8 mouse cellular contexts compared by ENCODE assay signal in genomic region chr7:80629369-80629768, GRCm38 (mm10). TPM values are rescaled to one million over a fixed set of nuclear protein-coding genes. Genes with fewer than 3 reads are reported as not detected.
DNase-seq lines count a peak whose midpoint lies in the region; ATAC-seq and TF ChIP-seq lines count a peak whose summit lies in the region.

No protein-coding gene starts in this region.

- no peaks in the 10 kb centered on the region for H3K36me3 ChIP-seq in thymus, adult 2 months (ENCODE audit: control insufficient read depth, insufficient read depth, low read length)
- no peaks in the 10 kb centered on the region for H3K36me3 ChIP-seq in liver, embryonic 15.5 days (replicated peaks)

- peaks cover 31% of the 10 kb centered on the region for H3K4me1 ChIP-seq in thymus, adult 2 months (replicated peaks; ENCODE audit: control insufficient read depth, insufficient read depth, low read length)
- peaks cover 35% of the 10 kb centered on the region for H3K4me1 ChIP-seq in liver, embryonic 15.5 days (replicated peaks)

- H3K27ac ChIP-seq in gastrocnemius, adult 2 months, result peak overlapping the region; percentile 85
- peak overlapping the region; percentile 51; the same call in 1 of the 2 replicates for H3K27ac ChIP-seq in thymus, adult 2 months (ENCODE audit: control insufficient read depth, insufficient read depth, low read length)
- peak overlapping the region; percentile 68 for H3K27ac ChIP-seq in liver, embryonic 15.5 days (replicated peaks)

- peak overlapping the region; percentile 50 for H3K4me3 ChIP-seq in gastrocnemius, adult 2 months
- H3K4me3 ChIP-seq in thymus, adult 2 months (ENCODE audit: control insufficient read depth, insufficient read depth, low read length), result no peak overlapping the region
- H3K4me3 ChIP-seq in liver, embryonic 15.5 days (replicated peaks), result 0 out of 2 replicates have a peak overlapping the region, but pooled peaks have one; percentile 3

- DNase-seq in gastrocnemius, adult 2 months, result peak; percentile 69
- DNase-seq in gastrocnemius, postnatal 10 days, result no peak
- no peak for DNase-seq in thymus, adult 2 months
- DNase-seq in thymus, postnatal 14 days, result no peak
- no peak for DNase-seq in adipocyte (ENCODE audit: low spot score)
- DNase-seq in left cerebral cortex, adult 18-20 months (ENCODE audit: low spot score in 2 of 2), result no peak
- DNase-seq in embryo, embryonic 11 days, result no peak

- peak overlapping the region; percentile 56 for H3K4me2 ChIP-seq in liver, embryonic 15.5 days

- no peak for TF ChIP-seq CTCF in gastrocnemius, adult 2 months (IDR thresholded peaks at IDR 0.05)
- no peak for TF ChIP-seq CTCF in thymus, adult 2 months (IDR thresholded peaks at IDR 0.05; ENCODE audit: borderline replicate concordance, control insufficient read depth, extremely low read depth, insufficient read depth, low read length, poor library complexity)

- no peaks in the 10 kb centered on the region for H3K27me3 ChIP-seq in thymus, adult 2 months (ENCODE audit: control insufficient read depth, insufficient read depth, low read length)
- no peaks in the 10 kb centered on the region for H3K27me3 ChIP-seq in liver, embryonic 15.5 days

- intact Hi-C loops in gastrocnemius, adult 2 months (cut with DNase I), result no loop called here

- no peak for TF ChIP-seq POLR2A in thymus, adult 2 months (IDR thresholded peaks at IDR 0.05; ENCODE audit: control insufficient read depth, extremely low read depth, insufficient read depth, low read length, poor library complexity)

- WGBS in thymus, adult 2 months, result 38% methylated on average over 12 of the region's 12 CpGs
- WGBS in liver, embryonic 15.5 days (ENCODE audit: insufficient replicate concordance), result 10% methylated on average over 12 of the region's 12 CpGs

- no peak overlapping the region for H3K9ac ChIP-seq in liver, embryonic 15.5 days

- no peak for ATAC-seq in liver, embryonic 15.5 days (ENCODE audit: insufficient read depth)

- H3K9me3 ChIP-seq in liver, embryonic 15.5 days (replicated peaks), result no peaks in the 10 kb centered on the region

RNA-seq across cellular contexts. Expression of gene Crtc3, which starts 59.3 kb away (rescaled TPM):
- 10 to 100 TPM; 12.0 to 13.1 TPM for total RNA-seq in gastrocnemius, adult 2 months (2021)
- 10 to 100 TPM; 16.7 to 25.1 TPM for total RNA-seq in gastrocnemius, postnatal 10 days (2021)
- 40.3 and 43.6 TPM in 2 replicates for polyA plus RNA-seq in thymus, adult 2 months (2012; rRNA removed)
- polyA plus RNA-seq in liver, embryonic 15.5 days (2015; fragmentation: Nextera tagmentation; extraction: Ambion mirVana), result 4.2 TPM in 2 replicates
- 10 to 100 TPM; 14.4 to 14.5 TPM for total RNA-seq in left cerebral cortex, adult 18-20 months (2021)
